Mouse (Mus musculus): ENCODE results near the gene Gm8082. TPM values are rescaled to one million over a fixed set of nuclear protein-coding genes. Genes with fewer than 3 reads are reported as not detected.
"Not testable (repeated sequence)": the region's sequence is repeated elsewhere in the genome, so short reads cannot be mapped to it uniquely, and the experiment has no call there.

Gm8082 gene
- total RNA-seq (2017): not detected in 2 replicates

DNA sequence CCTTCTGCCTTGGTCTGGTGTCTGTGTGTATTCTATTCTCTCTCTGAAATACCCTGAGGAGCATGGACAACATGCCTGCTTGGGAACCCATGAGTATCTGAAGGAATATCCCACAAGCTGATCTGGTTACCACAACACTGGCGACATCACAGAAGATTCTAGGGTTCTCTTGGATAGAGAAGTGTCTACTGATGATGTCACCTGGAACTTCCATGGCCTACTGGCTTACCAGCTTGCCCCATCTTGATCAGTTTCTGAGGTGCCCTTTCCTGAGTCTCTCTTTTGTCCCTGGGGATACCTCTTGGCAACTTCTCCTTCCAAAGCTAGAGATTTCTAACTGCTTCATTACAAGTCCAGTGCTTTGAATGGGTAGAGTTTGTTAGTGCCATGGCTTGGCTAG is at the start of gene Gm8082:
TSS of gene Gm8082 (minus strand) at position 101 of the 400 bp plus-strand sequence.
- not testable (repeated sequence) for ATAC-seq (replicated peaks in 1 of 2; ENCODE audit: insufficient read depth in 1 of 2, low FRiP score in 2 of 2, low TSS enrichment in 1 of 2, low read depth in 1 of 2, poor library complexity in 2 of 2, severe bottlenecking in 2 of 2)

DNA sequence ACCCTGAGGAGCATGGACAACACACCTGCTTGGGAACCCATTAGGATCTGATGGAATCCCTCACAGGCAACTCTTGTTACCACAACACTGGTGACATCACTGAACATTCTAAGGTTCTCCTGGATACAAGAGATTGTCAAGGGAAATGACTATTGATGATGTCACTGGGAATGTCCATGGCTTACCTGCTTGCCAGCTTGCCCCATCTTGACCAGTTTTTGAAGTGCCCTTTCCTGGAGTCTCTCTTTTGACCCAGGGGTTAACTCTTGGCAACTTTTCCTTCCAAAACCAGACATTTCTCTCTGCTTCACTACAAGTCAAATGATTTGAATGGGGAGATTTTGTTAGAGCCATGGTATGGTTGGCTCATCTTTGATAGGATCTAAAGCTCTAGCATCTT is 22.1 kb upstream of the Gm8082 start, which contains the start of gene Gm10376:
TSS of gene Gm10376 (minus strand) at position 101 of the 400 bp plus-strand sequence.
- ATAC-seq (replicated peaks in 1 of 2; ENCODE audit: insufficient read depth in 1 of 2, low FRiP score in 2 of 2, low TSS enrichment in 1 of 2, low read depth in 1 of 2, poor library complexity in 2 of 2, severe bottlenecking in 2 of 2): not testable (repeated sequence)

Other genes starting within 250 kb of the Gm8082 start
- not detected in 2 replicates for gene Gm3015, start 224.8 kb downstream of the Gm8082 start, total RNA-seq (2017)
- not detected in 2 replicates for gene Gm10377, start 195.6 kb downstream of the Gm8082 start, total RNA-seq (2017)
- not detected in 2 replicates for gene Gm21977, start 140.1 kb downstream of the Gm8082 start, total RNA-seq (2017)
- not detected in 2 replicates for gene Gm10376, start 22.0 kb upstream of the Gm8082 start, total RNA-seq (2017)
- not detected in 2 replicates for gene Gm8094, start 83.0 kb upstream of the Gm8082 start, total RNA-seq (2017)
- gene Gm8104, start 107.0 kb upstream of the Gm8082 start, total RNA-seq (2017): not detected in 2 replicates
- not detected in 2 replicates for gene Gm7233, start 186.2 kb upstream of the Gm8082 start, total RNA-seq (2017)
- gene Gm8122, start 241.7 kb upstream of the Gm8082 start, total RNA-seq (2017): not detected in 2 replicates